Mouse (Mus musculus) G1E (cell line): ENCODE results near the gene Spen.

Source experiments
- CTCF ChIP-seq: IDR thresholded peaks from 2 replicates; pipeline ENCODE4 v1.5.1; 2012; ENCODE audit warnings: low read depth, low read length, inconsistent platforms, mixed read lengths
- GATA1 ChIP-seq: IDR thresholded peaks from 2 replicates; pipeline ENCODE4 v1.6.1; 2012; ENCODE audit warnings: borderline replicate concordance, low read length, inconsistent platforms, mixed read lengths
- GATA2 ChIP-seq: IDR thresholded peaks from 2 replicates; pipeline ENCODE4 v1.6.1; 2012; ENCODE audit warnings: low read depth, low read length, inconsistent platforms, borderline replicate concordance
- POLR2AphosphoS5 ChIP-seq: IDR thresholded peaks from 2 replicates; pipeline ENCODE4 v1.6.1; 2012; ENCODE audit warnings: low read depth, low read length, inconsistent platforms; ENCODE audit not compliant: insufficient replicate concordance
- TAL1 ChIP-seq: conservative IDR thresholded peaks from 2 replicates; pipeline ENCODE4 v1.6.1; 2012; ENCODE audit warnings: low read depth, low read length, inconsistent platforms, mixed read lengths

DNA sequence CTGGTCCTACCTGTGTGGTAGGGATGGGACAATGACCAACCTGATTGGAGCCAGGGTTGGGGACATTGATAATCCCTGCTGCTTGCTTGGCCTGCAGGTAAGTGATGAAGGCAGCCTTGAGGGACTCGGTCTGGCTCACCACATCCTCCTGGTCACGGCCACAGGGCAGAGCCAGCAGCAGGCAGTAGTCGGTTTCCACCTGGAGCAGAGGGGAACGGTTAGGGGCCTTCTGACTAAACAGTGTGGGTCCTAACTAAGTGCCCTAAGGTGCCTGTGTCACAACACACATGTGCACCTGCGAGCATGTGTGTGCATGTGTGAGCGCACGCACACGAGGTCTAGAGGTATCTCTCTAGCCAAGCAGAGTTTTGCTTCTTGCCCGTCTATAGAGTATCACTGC is 69.1 kb downstream of the Spen start:
- TF ChIP-seq CTCF (no peak), GATA2 (no peak), GATA1 (no peak), TAL1 (no peak), POLR2AphosphoS5 (no peak)
